Mouse (Mus musculus) induced T-regulatory cell, adult 2 months (primary cell): ENCODE data around the gene Olfr395.
"Not testable (repeated sequence)": the region's sequence is repeated elsewhere in the genome, so short reads cannot be mapped to it uniquely, and the experiment has no call there.

ENCODE experiments used
- DNase-seq: peaks from one replicate; pipeline ENCODE4 v3.0.0-alpha.2; 2012; ENCODE audit warnings: low read depth

Gene Olfr395

DNA sequence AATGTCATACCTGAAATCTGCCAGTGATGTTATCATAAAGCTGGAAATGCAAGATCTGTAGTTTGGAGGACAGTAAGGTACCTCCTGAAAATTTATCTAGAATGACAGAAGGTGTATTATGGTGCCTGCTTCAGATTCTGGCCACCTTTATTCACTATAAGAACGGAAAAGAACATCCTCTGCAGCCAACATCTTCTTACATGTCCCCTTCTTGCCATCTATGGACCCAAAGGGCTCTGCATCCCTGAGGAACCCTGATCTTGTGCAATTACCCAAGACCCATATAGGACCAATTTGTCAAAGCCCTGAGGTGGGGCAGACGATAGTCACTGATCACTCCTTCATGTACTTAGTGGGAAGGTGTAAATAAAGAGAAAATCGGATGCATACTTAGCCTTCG lies at the start of gene Olfr395:
Gene Olfr395 (minus strand): TSS at position 101 of the 400 bp plus-strand sequence.
- DNase-seq: not testable (repeated sequence)

DNA sequence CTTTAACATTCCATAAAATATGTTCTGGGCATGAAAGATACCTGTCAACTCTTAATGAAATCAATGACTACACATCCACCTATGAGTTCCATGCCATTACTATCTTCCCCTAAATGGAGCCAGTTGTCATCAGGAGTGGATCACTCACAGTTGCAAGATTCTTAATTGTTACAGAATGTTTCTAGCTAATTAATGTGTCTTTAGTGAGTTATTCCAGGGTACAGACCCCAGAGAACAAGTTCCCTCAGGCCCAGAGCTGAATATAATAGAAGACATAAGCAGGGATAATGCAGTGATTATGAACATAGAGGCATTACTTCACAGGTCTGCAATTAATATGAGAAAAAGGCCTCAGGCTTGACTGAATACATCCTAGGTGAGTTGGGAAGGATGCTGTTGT lies 27.3 kb upstream of the Olfr395 start, which contains the start of gene Olfr23:
Gene Olfr23 (plus strand): TSS at position 301 of the 400 bp plus-strand sequence.
- no peak for DNase-seq

DNA sequence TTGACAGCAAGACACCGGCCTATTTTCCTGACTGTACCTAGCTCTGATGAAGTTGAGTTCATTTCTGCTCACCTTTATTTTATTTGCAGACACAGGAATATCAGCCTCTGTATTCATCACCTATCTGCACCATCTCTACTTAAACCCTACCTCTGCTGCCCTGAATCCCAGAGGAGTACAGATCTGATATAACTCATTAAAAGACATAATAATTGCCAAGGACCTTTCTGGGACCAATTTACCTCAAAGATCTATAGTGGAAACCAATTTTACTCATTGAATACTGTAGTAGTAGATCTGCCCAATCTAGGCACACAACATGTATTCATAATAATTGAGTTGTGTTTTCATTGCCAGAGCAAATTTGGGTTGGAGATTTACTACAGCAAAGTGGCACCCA lies 18.4 kb downstream of the Olfr395 start, which contains the start of gene Olfr394:
Gene Olfr394 (minus strand): TSS at position 101 of the 400 bp plus-strand sequence.
- DNase-seq: no peak
